Comparison of ENCODE assay signal across 9 mouse cellular contexts in the genomic region with DNA sequence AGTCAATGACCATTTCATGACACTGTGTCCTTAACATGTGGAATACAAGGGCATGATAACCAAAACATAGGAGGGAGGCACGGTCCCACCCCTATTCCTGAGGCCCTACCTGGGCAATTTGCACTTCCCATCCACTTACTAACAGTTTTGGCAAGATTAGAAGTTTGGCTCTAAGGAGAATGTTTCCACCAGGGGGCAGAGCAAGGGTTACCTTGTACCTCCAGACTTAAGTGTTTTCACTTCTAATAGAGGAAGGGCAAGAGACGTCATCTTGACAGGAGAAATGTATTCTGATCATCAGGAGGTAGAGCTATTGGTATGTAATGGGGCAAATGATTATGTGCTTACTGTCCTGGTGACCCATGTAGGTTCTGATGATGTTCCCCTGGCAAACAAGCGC. TPM values are rescaled to one million over a fixed set of nuclear protein-coding genes. Genes with fewer than 3 reads are reported as not detected.
DNase-seq lines count a peak whose midpoint lies in the region; ATAC-seq and TF ChIP-seq lines count a peak whose summit lies in the region.
"Had no signal": no experiment of that assay in that cellular context is flagged by ENCODE, and none has a peak within 500 bp of the region (broad histone marks: within the 10 kb centered on the region; RNA-seq: fewer than 3 reads in every experiment).

No protein-coding gene starts in this region.

- peak; percentile 8 to 67 for DNase-seq in adrenal gland, adult (ENCODE audit: inconsistent age in 2 of 2, low spot score in 1 of 2)
- no peak for DNase-seq in adrenal gland, postnatal 4 days (ENCODE audit: low spot score in 2 of 2)
- DNase-seq in limb, embryonic 14.5 days (ENCODE audit: low spot score): peak; percentile 44
- no peak for DNase-seq in limb, embryonic 10.5 days (ENCODE audit: low spot score)
- peak; percentile 14 for DNase-seq in forelimb bud, embryonic 11.5 days (ENCODE audit: low read depth, low spot score)
- no peak for DNase-seq in Muller cell, postnatal 12 days (ENCODE audit: inconsistent ontology term)

- no peaks in the 10 kb centered on the region for H3K9me3 ChIP-seq in limb, embryonic 14.5 days (ENCODE audit: control insufficient read depth, low read length)
- no peaks in the 10 kb centered on the region for H3K9me3 ChIP-seq in limb, embryonic 10.5 days (replicated peaks)
- no peaks in the 10 kb centered on the region for H3K9me3 ChIP-seq in forebrain, embryonic 13.5 days (replicated peaks)

- no peak for TF ChIP-seq POLR2A in limb, embryonic 14.5 days (IDR thresholded peaks at IDR 0.05; ENCODE audit: borderline replicate concordance, extremely low read depth, insufficient read depth, insufficient read length)

- H3K9ac ChIP-seq in limb, embryonic 14.5 days (ENCODE audit: low read depth, low read length, severe bottlenecking): no peak overlapping the region
- no peak overlapping the region for H3K9ac ChIP-seq in forebrain, embryonic 13.5 days

- no peak overlapping the region for H3K27ac ChIP-seq in limb, embryonic 14.5 days (replicated peaks; ENCODE audit: low read depth, low read length)
- H3K27ac ChIP-seq in limb, embryonic 10.5 days: no peak overlapping the region
- no peak overlapping the region for H3K27ac ChIP-seq in forebrain, embryonic 13.5 days

- no peaks in the 10 kb centered on the region for H3K36me3 ChIP-seq in limb, embryonic 14.5 days (ENCODE audit: control insufficient read depth, insufficient read depth, low read length)
- no peaks in the 10 kb centered on the region for H3K36me3 ChIP-seq in limb, embryonic 10.5 days
- no peaks in the 10 kb centered on the region for H3K36me3 ChIP-seq in forebrain, embryonic 13.5 days (ENCODE audit: poor library complexity, severe bottlenecking)

- ATAC-seq in limb, embryonic 14.5 days (ENCODE audit: low FRiP score, low read depth): no peak
- peak; percentile 83 for ATAC-seq in megakaryocyte, adult 5-6 weeks (ENCODE audit: poor library complexity, severe bottlenecking)
- ATAC-seq in forebrain, embryonic 13.5 days: no peak

- no peak overlapping the region for H3K4me3 ChIP-seq in limb, embryonic 14.5 days (replicated peaks; ENCODE audit: low read length)
- H3K4me3 ChIP-seq in limb, embryonic 10.5 days: no peak overlapping the region
- H3K4me3 ChIP-seq in forebrain, embryonic 13.5 days: no peak overlapping the region
- H3K4me3 ChIP-seq: myocyte had no signal

- 75% methylated on average over 3 of the region's 3 CpGs for WGBS in limb, embryonic 14.5 days
- WGBS in limb, embryonic 10.5 days: 69% methylated on average over 3 of the region's 3 CpGs
- 87% methylated on average over 3 of the region's 3 CpGs for WGBS in forebrain, embryonic 13.5 days

- H3K27me3 ChIP-seq in limb, embryonic 14.5 days (ENCODE audit: control insufficient read depth, insufficient read depth, low read length): no peaks in the 10 kb centered on the region
- no peaks in the 10 kb centered on the region for H3K27me3 ChIP-seq in limb, embryonic 10.5 days (ENCODE audit: low read depth, poor library complexity, severe bottlenecking)
- H3K27me3 ChIP-seq in forebrain, embryonic 13.5 days: no peaks in the 10 kb centered on the region

- H3K4me1 ChIP-seq in limb, embryonic 14.5 days (ENCODE audit: control insufficient read depth, insufficient read depth, low read length): peaks cover 9% of the 10 kb centered on the region
- no peaks in the 10 kb centered on the region for H3K4me1 ChIP-seq in limb, embryonic 10.5 days
- peaks cover 30% of the 10 kb centered on the region for H3K4me1 ChIP-seq in forebrain, embryonic 13.5 days

- no peak overlapping the region for H3K4me2 ChIP-seq in limb, embryonic 14.5 days (replicated peaks; ENCODE audit: low read depth, low read length, severe bottlenecking)
- H3K4me2 ChIP-seq in forebrain, embryonic 13.5 days: no peak overlapping the region

RNA-seq across cellular contexts. Expression of gene Zbtb18, which starts 33.5 kb away (rescaled TPM):
- total RNA-seq in adrenal gland, postnatal 4 days (2021): 10 to 100 TPM; 32.3 to 36.5 TPM
- 18.1 and 20.2 TPM in 2 replicates for polyA plus RNA-seq in limb, embryonic 14.5 days (2012; rRNA removed)
- polyA plus RNA-seq in limb, embryonic 14.5 days (2014; fragmentation: Nextera tagmentation; extraction: Ambion mirVana): 3.1 and 3.8 TPM in 2 replicates
- polyA plus RNA-seq in limb, embryonic 10.5 days (2016; fragmentation: Nextera tagmentation; extraction: Ambion mirVana): 0.99 and 1.0 TPM in 2 replicates
- 45.0 and 48.4 TPM in 2 replicates for total RNA-seq in megakaryocyte, adult 5-6 weeks (2015)
- 47.9 and 73.7 TPM in 2 replicates for total RNA-seq in megakaryocyte, adult 5-6 weeks (2017)
- 59.8 and 88.1 TPM in 2 replicates for polyA plus RNA-seq in forebrain, embryonic 13.5 days (2015; fragmentation: Nextera tagmentation; extraction: Ambion mirVana)

Comparison
In these comparisons a context has a peak if more than half of its experiments do, and no peak if none do; other contexts are left out.
1. DNase-seq: peak in adrenal gland, adult (2 of 2), limb, embryonic 14.5 days (single experiment) and forelimb bud, embryonic 11.5 days (single experiment); none in adrenal gland, postnatal 4 days (0 of 2), limb, embryonic 10.5 days (single experiment) and Muller cell, postnatal 12 days (single experiment).